Mouse (Mus musculus) kidney, postnatal 4 days (tissue): ENCODE data around the gene Jaml.
A peak's percentile ranks its signal among the peaks of the same experiment; 100 is the strongest.

ENCODE experiments used
- DNase-seq, 2 experiments: peaks; one replicate each; pipeline ENCODE4 v3.0.0; 2021; ENCODE audit warnings: mixed read lengths in 2 of 2

The Jaml gene

DNA sequence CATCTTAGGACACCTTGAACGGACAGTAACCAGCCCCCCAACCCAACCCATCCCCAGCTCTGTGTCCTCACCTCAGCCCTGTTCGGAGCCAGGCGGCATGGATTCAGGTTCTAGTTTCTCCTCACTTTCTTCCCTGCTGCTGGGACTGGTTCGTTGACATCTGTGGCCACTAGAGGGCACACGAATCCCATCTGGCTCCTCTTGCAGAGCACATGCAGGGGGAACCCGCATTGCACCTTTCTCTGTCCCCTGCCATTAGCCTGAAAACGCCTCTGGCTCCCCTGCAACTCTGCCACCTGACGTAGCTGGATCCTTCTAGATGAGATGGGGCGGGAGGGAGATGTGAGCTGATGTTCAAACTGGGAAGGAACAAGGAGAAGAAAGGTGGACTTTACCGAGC, 42.8 kb downstream of the Jaml start:
- DNase-seq = peak; percentile 84 to 88

DNA sequence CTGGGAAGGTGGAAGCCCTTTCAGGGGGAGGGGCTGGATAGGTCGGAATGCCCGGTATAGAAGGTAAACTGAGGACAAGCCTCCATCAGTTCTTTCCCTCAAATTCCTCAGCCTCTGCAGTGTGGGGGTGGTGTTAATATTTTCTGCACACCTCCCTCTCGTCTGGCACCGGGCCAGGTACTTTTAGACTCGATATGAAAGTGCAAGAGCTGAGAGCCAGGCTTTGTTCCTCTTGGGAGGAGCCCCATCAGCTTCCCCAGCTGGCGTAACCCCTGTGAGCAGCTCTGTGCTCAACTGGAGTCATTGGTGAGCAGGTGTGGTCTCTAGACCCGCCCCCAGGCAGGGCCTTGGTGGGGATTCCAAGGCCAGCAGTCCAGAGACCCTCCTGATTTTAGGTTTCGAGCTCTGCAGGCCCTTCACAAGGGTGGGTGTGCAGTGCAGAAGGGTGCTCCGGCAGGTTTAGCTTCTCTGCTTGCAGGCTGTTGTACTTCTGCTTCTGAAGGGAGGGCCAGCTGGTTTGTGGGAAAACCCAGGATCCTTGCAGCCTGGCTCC, 43.3 kb downstream of the Jaml start:
- DNase-seq = peak; percentile 49 to 58

DNA sequence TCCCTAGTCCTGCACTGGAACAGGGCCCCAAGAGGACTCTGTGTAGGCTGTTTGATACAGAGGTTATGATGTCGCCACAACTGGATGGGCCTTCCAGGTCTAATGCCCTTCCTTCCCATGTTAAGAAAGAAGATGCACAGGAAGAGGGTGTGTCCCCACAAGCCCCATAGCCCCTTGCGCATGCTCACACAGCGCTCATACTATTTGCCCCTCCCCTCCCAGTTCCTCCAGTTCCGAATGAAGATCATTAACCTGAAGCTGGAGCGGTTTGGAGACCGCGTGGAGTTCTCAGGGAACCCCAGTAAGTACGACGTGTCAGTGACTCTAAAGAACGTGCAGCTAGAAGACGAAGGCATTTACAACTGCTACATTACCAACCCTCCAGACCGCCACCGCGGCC, 46.2 kb downstream of the Jaml start:
- no peak for DNase-seq

DNA sequence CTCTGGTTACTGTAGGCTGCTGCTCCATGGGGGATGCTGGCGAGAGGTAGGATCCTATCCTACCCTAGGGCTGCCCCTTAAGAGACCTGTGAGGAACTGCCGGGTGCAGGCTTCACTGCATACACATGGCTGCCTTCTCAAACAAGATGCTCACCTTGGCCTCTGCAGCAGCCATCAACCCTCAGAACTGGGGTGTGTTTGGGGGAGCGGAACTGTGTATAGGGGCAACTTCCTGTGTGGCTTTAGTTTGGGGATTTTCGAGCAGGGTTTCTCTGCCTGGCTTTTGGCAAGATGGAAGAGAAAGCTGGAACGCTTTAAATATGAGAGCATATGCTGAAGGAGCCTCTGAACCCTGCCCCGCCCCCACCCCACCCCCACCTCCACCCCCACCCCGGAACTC, 48.0 kb downstream of the Jaml start:
- no peak for DNase-seq

DNA sequence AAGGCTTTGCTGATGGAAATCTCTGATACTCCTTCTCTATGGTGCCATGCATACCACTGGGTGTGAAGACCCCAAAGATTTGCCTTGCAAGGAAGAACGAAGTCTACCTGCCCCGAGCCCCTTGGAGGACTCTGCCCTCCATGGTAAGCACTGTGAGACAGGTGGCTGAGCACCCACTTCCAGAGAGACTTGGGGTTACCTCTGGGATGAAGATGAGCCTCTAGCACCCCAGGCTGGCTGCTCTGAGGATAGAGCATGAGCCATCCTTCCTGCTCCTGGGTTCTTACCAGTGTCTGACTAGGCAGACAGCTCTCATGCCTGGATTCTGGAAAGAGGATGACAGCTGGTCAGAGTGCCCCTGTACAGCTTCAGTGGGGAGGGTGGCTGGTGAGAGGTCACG, 51.1 kb downstream of the Jaml start:
- DNase-seq = no peak

DNA sequence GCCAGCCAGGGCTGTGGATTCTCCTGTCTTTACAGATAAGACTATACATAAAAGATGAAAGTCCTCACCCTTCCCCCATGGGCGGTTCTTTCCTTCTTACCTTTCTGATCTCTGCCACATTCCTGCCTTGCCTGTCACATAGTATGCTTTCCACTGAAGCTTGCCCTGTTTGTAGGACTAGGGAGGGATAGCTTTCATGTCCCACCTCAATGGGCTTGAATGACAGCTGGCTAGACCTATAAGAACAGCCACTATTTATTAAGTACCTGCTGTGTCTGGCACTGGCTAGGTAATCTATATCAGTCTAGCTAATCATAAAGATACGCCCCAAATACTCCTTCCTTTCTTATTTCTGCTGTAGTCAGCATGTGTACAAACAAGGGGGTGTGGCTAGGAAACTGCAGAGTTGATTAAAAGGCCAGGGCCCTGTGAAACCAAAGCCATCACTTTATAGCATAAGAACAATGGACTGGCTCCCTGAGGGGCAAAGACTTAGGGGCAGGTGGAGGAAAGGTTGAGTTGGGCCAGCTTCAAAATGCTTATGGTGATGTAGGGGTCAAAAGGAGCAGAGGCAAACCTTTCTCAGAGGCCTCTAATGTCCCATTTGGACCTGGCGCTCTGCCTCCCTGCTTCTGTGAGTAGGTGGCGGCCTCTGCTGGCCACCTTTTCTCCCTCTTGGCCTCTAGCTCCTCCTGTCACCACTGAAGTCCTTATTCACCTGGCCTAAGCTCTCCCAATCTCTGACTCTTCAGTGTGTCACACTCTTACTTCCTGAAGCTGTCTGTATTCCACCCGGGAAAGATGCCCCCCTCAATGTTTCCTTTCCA, 54.7 kb downstream of the Jaml start:
- peak; percentile 75 to 82 for DNase-seq

DNA sequence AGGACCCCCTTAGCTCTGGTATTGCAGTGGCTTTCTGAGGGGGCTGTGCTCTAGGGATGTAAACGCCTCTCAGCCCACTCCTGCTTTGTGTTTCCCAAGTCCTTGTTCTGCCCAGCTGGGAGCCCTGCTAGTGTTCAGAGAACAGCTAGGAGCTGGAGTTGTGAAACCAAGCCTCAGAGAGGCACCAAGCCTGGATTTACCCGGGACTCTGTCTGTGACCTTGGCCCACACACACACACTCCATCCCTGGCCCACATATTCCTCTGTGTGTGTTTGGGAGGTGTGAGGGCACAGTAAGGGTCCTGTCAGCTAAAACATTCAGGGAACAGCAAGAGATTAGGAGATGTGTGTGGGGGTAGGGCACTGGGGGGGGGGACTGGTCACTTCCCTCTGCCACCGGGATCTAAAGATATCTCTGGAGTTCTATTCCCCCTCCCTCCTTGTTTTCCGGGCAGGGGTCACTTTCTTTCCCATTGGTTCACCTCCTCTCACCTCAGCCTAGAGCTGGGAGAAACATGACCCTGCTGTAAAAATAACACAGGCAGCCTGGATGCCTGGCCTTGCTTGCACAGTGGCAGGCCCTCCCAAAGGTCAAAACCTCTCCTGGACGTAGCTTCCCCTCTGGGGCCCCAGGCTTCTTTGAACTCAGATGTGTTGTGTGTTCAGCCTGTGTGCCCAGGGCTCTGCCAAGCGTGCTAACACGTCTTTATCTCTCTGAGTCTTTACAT, 57.6 kb downstream of the Jaml start:
- DNase-seq = no peak

DNA sequence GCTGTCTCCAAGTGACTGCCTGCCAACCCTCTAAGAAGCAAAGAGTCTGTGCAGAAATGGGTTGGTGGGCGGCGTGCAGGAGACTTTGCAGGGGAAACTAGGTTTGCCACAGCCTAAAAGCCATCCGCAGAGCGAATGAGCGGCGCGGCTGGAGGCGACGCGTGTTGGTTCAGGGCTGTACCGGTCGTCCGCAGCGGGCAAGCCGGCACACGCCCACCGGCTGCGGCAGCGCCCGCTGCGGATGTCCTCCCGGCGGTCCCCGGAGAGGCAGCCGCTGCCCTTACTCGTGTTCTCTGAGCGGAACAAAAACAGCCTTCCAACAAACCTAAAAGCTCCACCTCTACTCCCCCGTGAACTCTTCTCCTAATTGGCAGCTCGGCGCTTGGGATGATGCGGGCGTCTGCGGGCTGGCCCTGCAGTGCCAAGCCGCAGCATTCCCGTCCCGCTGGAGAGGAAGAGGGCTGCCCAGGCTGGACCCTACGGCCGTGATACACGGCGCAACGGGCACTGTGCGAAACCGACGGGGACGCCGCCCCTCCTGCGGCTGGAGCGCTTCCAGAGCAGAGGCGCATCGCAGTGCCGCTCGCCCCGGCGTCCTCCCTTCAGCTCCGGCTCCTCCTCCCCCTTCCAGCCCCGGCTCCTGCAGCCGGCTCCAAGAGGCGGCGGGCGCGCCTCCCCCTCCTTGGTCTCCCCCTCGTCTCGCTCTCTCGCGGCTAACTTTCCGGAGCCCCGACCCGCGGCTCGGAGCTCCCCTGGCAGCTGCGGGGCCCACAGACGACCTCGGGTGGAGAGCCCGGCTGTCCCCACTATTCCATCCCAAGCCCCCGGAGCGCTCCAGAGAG, 59.4 kb downstream of the Jaml start, which contains the start of gene Scn4b:
Scn4b (plus strand) TSS at position 205 of the 842 bp plus-strand sequence.
- peak; percentile 65 to 73 for DNase-seq

DNA sequence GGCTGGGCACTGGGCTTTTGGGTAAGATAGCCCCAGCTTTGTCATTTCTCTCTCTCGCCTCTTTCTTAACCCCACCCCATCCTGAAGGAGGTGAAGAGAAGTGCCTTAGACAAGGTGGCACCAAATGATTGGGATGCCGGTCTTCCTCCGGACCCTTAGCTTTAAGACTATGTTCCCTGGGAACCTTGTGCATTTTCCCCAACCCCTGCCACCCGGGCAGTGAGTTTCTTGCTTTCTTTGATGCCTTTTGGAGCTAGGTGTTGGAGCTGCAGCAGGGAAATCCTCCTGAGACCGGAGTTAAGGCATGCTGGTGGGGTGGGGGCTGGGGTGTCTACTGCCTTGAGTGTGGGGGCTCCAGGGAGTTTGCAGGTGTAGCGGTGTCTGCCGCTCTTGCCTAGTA, 60.1 kb downstream of the Jaml start:
- DNase-seq = no peak

DNA sequence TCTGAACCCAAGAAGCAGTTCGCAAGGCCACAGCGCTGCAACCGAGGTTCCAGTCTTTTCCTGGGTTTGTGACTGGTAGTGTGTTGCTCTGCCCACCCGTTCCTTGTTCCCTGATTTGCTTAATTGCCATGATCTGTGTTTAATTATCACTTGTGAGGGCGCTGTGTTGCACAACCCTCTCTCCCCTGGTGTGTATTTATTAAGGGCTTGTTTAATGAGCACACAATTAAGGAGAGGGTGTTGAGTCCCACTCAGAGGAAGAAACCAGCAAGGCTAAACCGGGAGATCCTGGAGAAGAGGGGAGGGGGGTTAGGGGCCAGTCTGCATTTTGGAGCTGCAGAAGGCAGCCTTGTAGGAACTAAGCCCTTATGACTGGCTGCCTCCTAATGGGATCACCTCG, 62.0 kb downstream of the Jaml start:
- DNase-seq = no peak

DNA sequence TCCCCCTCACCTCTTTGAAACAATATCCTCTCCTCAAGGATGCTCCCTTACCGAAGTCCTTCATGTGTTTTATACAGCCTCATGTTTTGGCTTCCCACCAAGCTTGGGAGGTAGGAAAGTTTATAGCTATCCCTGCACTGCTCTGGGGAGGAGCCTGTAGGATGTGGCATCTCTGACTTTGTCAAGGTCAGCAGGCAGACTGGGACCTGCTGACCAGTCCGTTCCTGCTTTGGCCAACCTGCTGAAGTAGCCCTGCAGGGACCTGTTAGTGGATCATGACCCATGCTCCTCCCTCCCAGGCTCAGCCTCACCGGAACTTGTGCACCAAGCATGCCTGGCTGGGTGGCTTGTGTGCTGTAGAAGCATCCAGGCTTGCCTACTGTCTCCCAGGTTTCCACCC, 63.7 kb downstream of the Jaml start:
- peak in 1 of 2 experiments; percentile 50 for DNase-seq

DNA sequence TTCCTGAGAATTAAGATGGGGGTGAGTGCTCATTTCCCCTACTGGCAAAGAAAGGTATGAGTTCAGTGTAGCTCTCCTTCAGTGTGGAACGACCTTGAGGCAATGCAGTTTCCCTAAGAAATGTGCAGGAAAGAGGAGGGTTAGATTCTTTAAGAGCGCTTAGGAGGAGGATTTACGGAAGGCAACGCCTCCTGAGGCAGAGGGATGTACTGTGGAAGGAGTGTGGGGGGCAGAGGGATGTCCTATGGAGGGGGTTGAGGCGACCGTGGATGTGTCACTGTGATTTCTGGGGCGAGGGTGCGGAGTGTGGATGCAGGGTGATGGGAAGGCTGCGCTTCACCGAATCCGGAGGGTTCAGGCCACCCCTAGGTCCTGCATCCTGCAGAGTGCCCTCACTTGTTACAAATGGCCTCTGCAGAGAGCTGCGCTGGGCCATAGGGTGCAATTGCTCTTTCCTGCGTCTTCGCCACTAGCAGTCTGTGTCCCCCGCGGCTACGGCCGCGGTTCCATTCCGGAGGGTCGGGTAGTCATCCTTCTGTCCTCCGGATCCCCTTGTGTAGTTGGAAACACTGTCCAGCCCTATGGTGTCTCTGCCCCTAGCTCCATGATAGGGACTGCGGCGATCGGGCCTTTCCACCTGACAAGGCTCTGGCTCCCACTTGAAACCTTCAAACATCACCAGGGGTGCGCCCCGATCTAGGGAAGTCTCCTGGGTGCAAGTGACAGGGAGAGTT, 66.7 kb downstream of the Jaml start:
- no peak for DNase-seq

DNA sequence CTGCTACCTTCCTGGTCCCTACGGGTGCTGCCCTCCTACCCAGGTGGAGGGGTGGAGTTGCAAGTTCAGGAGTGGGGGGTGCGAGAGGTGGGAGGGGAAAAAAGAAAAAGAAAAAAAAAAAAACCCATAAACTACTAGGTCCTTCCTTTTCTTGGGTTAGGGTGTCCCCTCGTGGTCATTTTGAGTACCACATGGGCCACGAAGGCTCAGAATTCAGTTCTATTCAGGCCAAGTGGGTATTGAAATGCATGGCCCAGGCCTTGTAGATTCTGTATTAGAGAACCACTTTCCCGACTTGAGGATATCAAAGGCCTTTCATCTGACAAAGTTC, 67.2 kb downstream of the Jaml start:
- peak; percentile 84 to 85 for DNase-seq

DNA sequence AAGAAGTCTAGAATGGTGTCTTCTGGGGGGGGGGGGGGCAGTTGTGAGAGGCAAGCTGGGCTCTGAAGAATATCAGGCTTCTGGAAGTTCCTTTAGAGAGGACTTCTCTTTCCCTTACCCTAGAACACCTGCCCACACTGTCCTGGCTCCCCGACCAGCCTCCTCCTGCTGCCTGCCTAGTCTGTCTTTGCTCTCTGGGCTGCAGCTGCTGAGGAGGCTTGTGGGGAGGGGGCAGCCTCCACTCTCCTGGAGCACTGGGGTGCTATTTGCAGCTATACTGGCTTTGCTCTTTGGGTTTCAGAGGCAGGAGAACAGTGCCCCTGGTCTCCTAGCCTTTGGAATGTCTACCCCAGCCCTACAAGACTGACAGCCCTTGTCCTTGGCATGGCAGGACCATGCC, 72.0 kb downstream of the Jaml start:
- DNase-seq = no peak

DNA sequence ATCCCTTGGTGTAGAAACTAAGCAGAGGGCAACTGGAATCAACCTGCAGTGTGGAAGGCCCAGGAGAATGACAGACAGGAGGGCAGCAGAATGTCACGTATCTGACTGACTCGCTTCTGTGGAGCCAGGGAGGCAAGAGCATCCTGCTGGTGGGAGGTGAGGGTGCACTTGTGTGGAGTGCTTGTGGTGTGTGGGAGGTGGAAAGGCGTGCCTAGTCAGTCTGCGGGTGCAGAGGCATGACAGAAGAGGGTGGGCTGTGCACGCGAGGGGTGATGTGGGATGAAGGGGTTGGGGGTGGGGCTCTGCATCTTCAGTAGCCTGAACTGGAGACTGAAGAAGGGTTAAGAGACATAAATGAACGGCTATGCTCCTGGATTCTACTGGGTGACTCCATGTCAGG, 74.4 kb downstream of the Jaml start:
- no peak for DNase-seq
